Mouse (Mus musculus) limb, embryonic 15.5 days (tissue): ENCODE measurements around the gene Hoxb9. TPM values are rescaled to one million over a fixed set of nuclear protein-coding genes. Genes with fewer than 3 reads are reported as not detected.
A peak's percentile ranks its signal among the peaks of the same experiment; 100 is the strongest.

Experiments used
- ATAC-seq: fragments of 200-750 bp; cut with Nextera tagmentation; 2 replicates; pipeline ENCODE4 v1.8.0; 2017; ENCODE audit warnings: low read depth, moderate TSS enrichment; ENCODE audit not compliant: insufficient number of reproducible peaks, low FRiP score, low TSS enrichment
- H3K27ac ChIP-seq: fragments of 300-500 bp; sonication (generic); 2 replicates; pipeline ENCODE4 v1.5.1; 2015; ENCODE audit warnings: moderate library complexity, mild to moderate bottlenecking, inconsistent platforms
- H3K27me3 ChIP-seq: fragments of 300-500 bp; sonication (generic); 2 replicates; pipeline ENCODE4 v1.6.1; 2015; ENCODE audit warnings: inconsistent platforms
- H3K36me3 ChIP-seq: fragments of 300-500 bp; sonication (generic); 2 replicates; pipeline ENCODE4 v1.6.1; 2015; ENCODE audit warnings: inconsistent platforms
- H3K4me1 ChIP-seq: fragments of 300-500 bp; sonication (generic); 2 replicates; pipeline ENCODE4 v1.6.1; 2015; ENCODE audit warnings: inconsistent platforms
- H3K4me2 ChIP-seq: fragments of 300-500 bp; sonication (generic); 2 replicates; pipeline ENCODE4 v1.6.1; 2015; ENCODE audit warnings: mild to moderate bottlenecking, inconsistent platforms
- H3K4me3 ChIP-seq: fragments of 300-500 bp; sonication (generic); 2 replicates; pipeline ENCODE4 v1.5.1; 2015; ENCODE audit warnings: mild to moderate bottlenecking, inconsistent platforms
- H3K9ac ChIP-seq: fragments of 300-500 bp; sonication (generic); 2 replicates; pipeline ENCODE4 v1.6.1; 2015; ENCODE audit warnings: inconsistent platforms
- H3K9me3 ChIP-seq: fragments of 300-500 bp; sonication (generic); 2 replicates; pipeline ENCODE4 v1.6.1; 2016; ENCODE audit warnings: inconsistent platforms
- WGBS: fragments of 180-500 bp; shearing (Covaris S2); methylation state at CpG from one replicate; pipeline ENCODE4 v1.1.7; 2015; 5-methylcytosine and 5-hydroxymethylcytosine counted together
- polyA plus RNA-seq: library from polyadenylated mRNA; unstranded; fragments of >200 nt; fragmentation: Nextera tagmentation; extraction: Ambion mirVana; gene quantifications from 2 replicates; pipeline ENCODE4 v1.2.1, GENCODE M21; 2015

The Hoxb9 gene
- polyA plus RNA-seq, 1 experiment from 2014 or later = 1.4 TPM

GRCm38 (mm10) chr11:96314671-96315343 lies 43.5 kb downstream of the Hoxb9 start:
- 4% methylated on average over 34 of the region's 34 CpGs for WGBS
- no peaks in the 10 kb centered on the region for H3K9me3 ChIP-seq
- 0 out of 2 replicates have a peak overlapping the region, but pooled peaks have one; percentile 17 for H3K4me2 ChIP-seq
- ATAC-seq = no peak
- H3K27me3 ChIP-seq = peaks cover 98% of the 10 kb centered on the region
- peaks cover 29% of the 10 kb centered on the region for H3K4me1 ChIP-seq
- H3K9ac ChIP-seq = no peak overlapping the region
- no peak overlapping the region for H3K27ac ChIP-seq
- H3K36me3 ChIP-seq = no peaks in the 10 kb centered on the region
- peak overlapping the region; percentile 15 for H3K4me3 ChIP-seq

- H3K27ac ChIP-seq = no peak overlapping the region
- peaks cover 98% of the 10 kb centered on the region for H3K27me3 ChIP-seq
- H3K4me1 ChIP-seq = peaks cover 32% of the 10 kb centered on the region
- no peaks in the 10 kb centered on the region for H3K36me3 ChIP-seq
- 0 out of 2 replicates have a peak overlapping the region, but pooled peaks have one; percentile 15 for H3K4me3 ChIP-seq
- no peak overlapping the region for H3K4me2 ChIP-seq
- WGBS = 13% methylated on average over 5 of the region's 5 CpGs
- H3K9ac ChIP-seq = no peak overlapping the region
- H3K9me3 ChIP-seq = no peaks in the 10 kb centered on the region
- no peak for ATAC-seq
Measured at GRCm38 (mm10) chr11:96315344-96315681, 44.1 kb downstream of the Hoxb9 start.

GRCm38 (mm10) chr11:96316696-96317607 lies 45.7 kb downstream of the Hoxb9 start:
- H3K4me2 ChIP-seq = no peak overlapping the region
- H3K4me1 ChIP-seq = peaks cover 26% of the 10 kb centered on the region
- no peaks in the 10 kb centered on the region for H3K9me3 ChIP-seq
- H3K36me3 ChIP-seq = no peaks in the 10 kb centered on the region
- peaks cover 99% of the 10 kb centered on the region for H3K27me3 ChIP-seq
- H3K9ac ChIP-seq = no peak overlapping the region
- WGBS = 12% methylated on average over 18 of the region's 18 CpGs
- no peak for ATAC-seq
- no peak overlapping the region for H3K4me3 ChIP-seq
- no peak overlapping the region for H3K27ac ChIP-seq

GRCm38 (mm10) chr11:96317608-96318367 lies 46.5 kb downstream of the Hoxb9 start, which contains the start of gene Hoxb4:
Gene Hoxb4 (plus strand): TSS chr11:96318267.
- 6% methylated on average over 28 of the region's 28 CpGs for WGBS
- Histone ChIP-seq H3K36me3 (no peaks in the 10 kb centered on the region), H3K4me2 (peak within 1 kb of the TSS; percentile 47), H3K4me3 (peak within 1 kb of the TSS; percentile 39), H3K9me3 (no peaks in the 10 kb centered on the region), H3K9ac (no peak within 1 kb of the TSS; the same call in 1 of the 2 replicates), H3K27ac (peak within 1 kb of the TSS; percentile 50), H3K4me1 (peaks cover 24% of the 10 kb centered on the region), H3K27me3 (peaks cover 99% of the 10 kb centered on the region)
- no peak for ATAC-seq

- ATAC-seq = no peak; the same call in 1 of the 2 replicates
- peak overlapping the region; percentile 50 for H3K27ac ChIP-seq
- WGBS = 1% methylated on average over 44 of the region's 45 CpGs
- no peaks in the 10 kb centered on the region for H3K36me3 ChIP-seq
- peaks cover 24% of the 10 kb centered on the region for H3K4me1 ChIP-seq
- peaks cover 98% of the 10 kb centered on the region for H3K27me3 ChIP-seq
- no peaks in the 10 kb centered on the region for H3K9me3 ChIP-seq
- H3K4me3 ChIP-seq = peak overlapping the region; percentile 39
- peak overlapping the region; percentile 47 for H3K4me2 ChIP-seq
- no peak overlapping the region; the same call in 1 of the 2 replicates for H3K9ac ChIP-seq
Measured at GRCm38 (mm10) chr11:96318368-96319070, 47.3 kb downstream of the Hoxb9 start.

- under 1% methylated on average over 31 of the region's 34 CpGs for WGBS
- no peaks in the 10 kb centered on the region for H3K9me3 ChIP-seq
- H3K4me3 ChIP-seq = peak overlapping the region; percentile 39
Measured at GRCm38 (mm10) chr11:96319071-96319902, 48.0 kb downstream of the Hoxb9 start.

GRCm38 (mm10) chr11:96319910-96320309 lies 48.7 kb downstream of the Hoxb9 start:
- Histone ChIP-seq H3K27me3 (peaks cover 97% of the 10 kb centered on the region), H3K4me1 (peaks cover 20% of the 10 kb centered on the region), H3K9me3 (no peaks in the 10 kb centered on the region), H3K36me3 (no peaks in the 10 kb centered on the region), H3K4me2 (peak overlapping the region; percentile 47), H3K9ac (no peak overlapping the region), H3K4me3 (peak overlapping the region; percentile 39), H3K27ac (no peak overlapping the region; the same call in 1 of the 2 replicates)
- no peak for ATAC-seq
- WGBS = under 1% methylated on average over 29 of the region's 29 CpGs

More at GRCm38 (mm10) chr11:96319071-96319902, 48.0 kb downstream of the Hoxb9 start:
- Histone ChIP-seq H3K27me3 (peaks cover 98% of the 10 kb centered on the region), H3K9ac (no peak overlapping the region; the same call in 1 of the 2 replicates), H3K27ac (peak overlapping the region; percentile 50), H3K36me3 (no peaks in the 10 kb centered on the region), H3K4me1 (peaks cover 24% of the 10 kb centered on the region), H3K4me2 (peak overlapping the region; percentile 47)
- ATAC-seq = no peak

- H3K4me1 ChIP-seq = peaks cover 19% of the 10 kb centered on the region
Measured at GRCm38 (mm10) chr11:96320688-96321087, 49.4 kb downstream of the Hoxb9 start.

GRCm38 (mm10) chr11:96321846-96322245 lies 50.6 kb downstream of the Hoxb9 start:
- peaks cover 23% of the 10 kb centered on the region for H3K4me1 ChIP-seq
- WGBS = 15% methylated on average over 5 of the region's 5 CpGs
- no peak overlapping the region for H3K9ac ChIP-seq
- H3K27me3 ChIP-seq = peaks cover 98% of the 10 kb centered on the region
- no peak overlapping the region for H3K27ac ChIP-seq
- no peak overlapping the region for H3K4me2 ChIP-seq
- H3K9me3 ChIP-seq = no peaks in the 10 kb centered on the region
- no peaks in the 10 kb centered on the region for H3K36me3 ChIP-seq
- ATAC-seq = no peak
- no peak overlapping the region for H3K4me3 ChIP-seq

More at GRCm38 (mm10) chr11:96320688-96321087, 49.4 kb downstream of the Hoxb9 start:
- H3K36me3 ChIP-seq = no peaks in the 10 kb centered on the region
- peaks cover 97% of the 10 kb centered on the region for H3K27me3 ChIP-seq
- ATAC-seq = no peak
- H3K27ac ChIP-seq = no peak overlapping the region
- H3K9me3 ChIP-seq = no peaks in the 10 kb centered on the region
- no peak overlapping the region for H3K4me3 ChIP-seq
- no peak overlapping the region for H3K9ac ChIP-seq
- 22% methylated on average over 17 of the region's 17 CpGs for WGBS
- no peak overlapping the region for H3K4me2 ChIP-seq

- Histone ChIP-seq H3K4me2 (no peak overlapping the region), H3K27me3 (peaks cover 98% of the 10 kb centered on the region), H3K36me3 (no peaks in the 10 kb centered on the region), H3K27ac (no peak overlapping the region), H3K9ac (no peak overlapping the region), H3K4me1 (peaks cover 23% of the 10 kb centered on the region), H3K9me3 (no peaks in the 10 kb centered on the region), H3K4me3 (no peak overlapping the region)
- ATAC-seq = no peak
- 25% methylated on average over 6 of the region's 6 CpGs for WGBS
Measured at GRCm38 (mm10) chr11:96322738-96323137, 51.5 kb downstream of the Hoxb9 start.
